Mouse (Mus musculus) heart, adult 2 months (tissue): ENCODE measurements at regions not wholly inside any gene's neighbourhood (a gene's known extent, or its start where the extent isn't known, plus 50 kb on each side); places are given as distances from the start of the nearest gene placed in this dataset.

ENCODE experiments used
- DNase-seq, 2 experiments: peaks; one replicate each; pipeline ENCODE4 v3.0.0; 2021
- H3K27ac ChIP-seq: fragments of 200-600 bp; 2 replicates; pipeline ENCODE4 v1.8.1; 2022
- H3K27me3 ChIP-seq: fragments of 200-500 bp; 2 replicates; pipeline ENCODE4 v1.6.1; 2012; ENCODE audit warnings: mild to moderate bottlenecking, low read length, inconsistent platforms, mixed read lengths; ENCODE audit not compliant: control insufficient read depth, insufficient read depth
- H3K36me3 ChIP-seq: fragments of 200-500 bp; 2 replicates; pipeline ENCODE4 v1.6.1; 2012; ENCODE audit warnings: low read length, inconsistent platforms; ENCODE audit not compliant: control insufficient read depth, insufficient read depth
- H3K4me1 ChIP-seq: fragments of 200-500 bp; 2 replicates; pipeline ENCODE4 v1.6.1; 2011; ENCODE audit warnings: low read length; ENCODE audit not compliant: control insufficient read depth, insufficient read depth
- H3K4me3 ChIP-seq: fragments of 200-600 bp; 2 replicates; pipeline ENCODE4 v1.8.1; 2022
- H3K79me2 ChIP-seq: fragments of 200-500 bp; replicated peaks from 2 replicates; pipeline ENCODE4 v1.6.1; 2012; ENCODE audit warnings: mild to moderate bottlenecking, inconsistent platforms, low read length, moderate library complexity, mixed read lengths; ENCODE audit not compliant: control insufficient read depth, insufficient read depth
- H3K9ac ChIP-seq: fragments of 200-500 bp; 2 replicates; pipeline ENCODE4 v1.6.1; 2012; ENCODE audit warnings: low read depth, mild to moderate bottlenecking, control low read depth, inconsistent platforms, low read length, mixed read lengths
- CTCF ChIP-seq: fragments of 200-600 bp; IDR thresholded peaks from 2 replicates; pipeline ENCODE4 v1.8.1; 2022; ENCODE audit warnings: antibody characterized with exemption, mild to moderate bottlenecking, moderate library complexity
- EP300 ChIP-seq: fragments of 200-500 bp; IDR thresholded peaks from 2 replicates; pipeline ENCODE4 v1.6.1; 2011; ENCODE audit warnings: low read depth, low read length, control low read depth; ENCODE audit not compliant: insufficient read depth
- POLR2A ChIP-seq: fragments of 200-500 bp; IDR thresholded peaks from 2 replicates; pipeline ENCODE4 v1.6.1; 2011; ENCODE audit warnings: mild to moderate bottlenecking, low read depth, low read length, control low read depth; ENCODE audit not compliant: insufficient read depth
- WGBS: fragments of 180-500 bp; shearing (Covaris S2); methylation state at CpG from one replicate; pipeline ENCODE4 v1.1.7; 2018; 5-methylcytosine and 5-hydroxymethylcytosine counted together
- intact Hi-C: fragments of 180-260 bp; cut with DNase I; formaldehyde crosslinking; loops from one replicate; pipeline ENCODE4 v1.15.1; 2025

- intact Hi-C loops: no loop called here
- no peaks in the 10 kb centered on the region for H3K27me3 ChIP-seq
- H3K9ac ChIP-seq: no peak overlapping the region
- 51% methylated on average over 18 of the region's 18 CpGs for WGBS
- no peaks in the 10 kb centered on the region for H3K36me3 ChIP-seq
- peak; percentile 12 to 22 for DNase-seq
- H3K4me1 ChIP-seq: no peaks in the 10 kb centered on the region
- TF ChIP-seq EP300: no peak
- no peak for TF ChIP-seq POLR2A
- no peak for TF ChIP-seq CTCF
- no peak overlapping the region for H3K27ac ChIP-seq
- H3K4me3 ChIP-seq: no peak overlapping the region
- no peaks in the 10 kb centered on the region for H3K79me2 ChIP-seq
Observed at GRCm38 (mm10) chr1:119348456-119349208, 73.4 kb downstream of the Inhbb start.

GRCm38 (mm10) chr1:119347749-119348148 lies 74.3 kb downstream of the Inhbb start:
- H3K4me1 ChIP-seq: no peaks in the 10 kb centered on the region
- DNase-seq: no peak
- H3K4me3 ChIP-seq: no peak overlapping the region
- H3K36me3 ChIP-seq: no peaks in the 10 kb centered on the region
- no peaks in the 10 kb centered on the region for H3K27me3 ChIP-seq
- intact Hi-C loops: no loop called here
- 96% methylated on average over 1 of the region's 1 CpGs for whole genome bisulfite sequencing
- H3K9ac ChIP-seq: no peak overlapping the region
- no peak overlapping the region for H3K27ac ChIP-seq
- H3K79me2 ChIP-seq: no peaks in the 10 kb centered on the region
- TF ChIP-seq EP300 (no peak), CTCF (no peak), POLR2A (no peak)

DNA sequence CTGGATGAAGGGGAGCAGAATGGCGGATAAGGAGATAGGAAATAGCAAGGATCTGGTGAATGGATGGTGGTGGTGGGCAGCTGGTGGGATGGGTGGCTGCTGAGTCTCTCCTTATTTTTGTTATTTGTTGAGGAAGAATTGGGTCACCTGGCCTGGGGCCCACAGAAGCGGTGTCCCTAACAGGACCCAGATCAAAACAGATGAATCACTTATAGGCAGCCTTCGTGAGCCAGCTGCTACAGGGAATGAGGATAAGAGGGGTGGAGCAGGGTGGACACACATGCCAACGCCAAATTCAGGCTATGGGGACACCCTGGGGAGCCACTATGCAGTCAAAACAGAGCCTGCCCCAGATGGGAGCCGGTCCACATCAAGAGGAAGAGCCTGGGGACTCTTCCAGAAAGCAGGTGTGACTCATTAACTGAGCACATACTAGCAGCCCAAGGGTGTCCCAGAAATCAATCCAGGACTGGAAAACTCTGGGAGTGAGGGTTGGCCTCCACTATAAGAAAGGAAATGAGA lies 75.4 kb downstream of the Inhbb start:
- intact Hi-C loops: no loop called here
- no peak overlapping the region for H3K4me3 ChIP-seq
- peak; percentile 40 to 65 for DNase-seq
- H3K27ac ChIP-seq: no peak overlapping the region
- no peaks in the 10 kb centered on the region for H3K36me3 ChIP-seq
- H3K27me3 ChIP-seq: no peaks in the 10 kb centered on the region
- no peaks in the 10 kb centered on the region for H3K4me1 ChIP-seq
- no peak overlapping the region for H3K9ac ChIP-seq
- no peaks in the 10 kb centered on the region for H3K79me2 ChIP-seq
- TF ChIP-seq EP300 (no peak), POLR2A (no peak), CTCF (no peak)
- 61% methylated on average over 5 of the region's 5 CpGs for WGBS

DNA sequence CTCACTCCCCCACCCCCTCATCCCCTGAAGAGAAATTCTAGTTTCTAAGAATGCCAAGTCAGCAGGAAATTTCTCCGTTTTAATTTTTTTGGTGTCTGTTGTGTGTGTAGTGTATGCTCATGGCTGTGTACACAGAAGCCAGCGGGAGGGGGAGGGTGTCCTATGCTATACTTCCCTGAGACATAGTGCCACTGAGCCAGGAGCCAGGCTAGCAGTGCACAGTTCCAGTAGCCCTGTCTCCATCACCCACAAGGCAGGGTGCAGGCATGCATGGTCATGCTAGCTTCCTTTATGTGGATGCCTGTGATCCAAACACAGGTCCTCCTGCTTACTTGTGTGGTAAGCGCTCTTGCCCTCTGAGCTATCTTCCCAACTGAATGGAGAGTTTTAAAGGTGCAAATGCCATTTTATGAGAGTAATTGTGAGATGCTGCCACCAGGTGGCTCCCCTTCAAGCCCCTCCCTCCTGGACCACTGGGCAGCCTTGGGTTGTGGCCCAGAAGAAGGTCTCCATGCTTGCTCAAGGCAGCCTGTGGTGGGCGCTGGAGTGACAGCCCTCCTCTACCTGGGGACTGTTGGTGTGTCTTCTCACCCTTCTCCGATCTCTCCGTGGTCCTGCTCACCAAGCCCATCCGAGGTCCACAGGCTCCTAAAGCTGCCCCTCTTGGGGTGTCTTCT lies 76.8 kb downstream of the Inhbb start:
- Histone ChIP-seq H3K79me2 (no peaks in the 10 kb centered on the region), H3K27me3 (no peaks in the 10 kb centered on the region), H3K36me3 (no peaks in the 10 kb centered on the region), H3K9ac (no peak overlapping the region), H3K4me1 (no peaks in the 10 kb centered on the region), H3K4me3 (no peak overlapping the region), H3K27ac (no peak overlapping the region)
- WGBS: 65% methylated on average over 7 of the region's 7 CpGs
- DNase-seq: peak in 1 of 2 experiments; percentile 14
- intact Hi-C loops: no loop called here
- TF ChIP-seq EP300: no peak
- no peak for TF ChIP-seq POLR2A
- peak; percentile 24 for TF ChIP-seq CTCF

GRCm38 (mm10) chr1:119344046-119344445 lies 78.0 kb downstream of the Inhbb start:
- 30% methylated on average over 4 of the region's 4 CpGs for WGBS
- no peak overlapping the region for H3K27ac ChIP-seq
- no peak overlapping the region for H3K9ac ChIP-seq
- H3K4me1 ChIP-seq: no peaks in the 10 kb centered on the region
- no peak overlapping the region for H3K4me3 ChIP-seq
- intact Hi-C loops: no loop called here
- no peaks in the 10 kb centered on the region for H3K27me3 ChIP-seq
- H3K79me2 ChIP-seq: no peaks in the 10 kb centered on the region
- peak; percentile 59 to 72 for DNase-seq
- TF ChIP-seq CTCF: no peak
- no peak for TF ChIP-seq POLR2A
- no peaks in the 10 kb centered on the region for H3K36me3 ChIP-seq

DNA sequence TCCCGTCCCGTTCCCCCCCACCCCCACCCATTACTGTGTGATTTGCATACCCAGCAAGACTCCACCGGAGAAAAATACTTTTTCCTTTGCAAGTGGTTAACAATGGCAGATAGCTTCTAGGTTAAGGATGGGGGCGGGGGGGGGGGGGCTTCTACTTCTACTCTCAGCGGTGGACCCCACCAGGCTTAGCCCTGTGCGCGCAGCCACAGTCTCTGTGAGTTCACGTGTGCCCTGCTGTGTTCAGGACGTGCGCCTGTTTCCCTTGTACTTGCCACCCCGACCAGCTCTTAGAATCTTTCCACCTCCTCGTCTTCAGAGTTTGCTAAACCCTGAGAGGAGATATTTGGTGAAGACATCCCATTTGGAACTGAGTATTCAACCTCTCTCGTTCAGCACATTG lies 86.9 kb downstream of the Inhbb start:
- no peak for TF ChIP-seq EP300
- no peak for TF ChIP-seq CTCF
- no peak for TF ChIP-seq POLR2A
- intact Hi-C loops: no loop called here
- no peaks in the 10 kb centered on the region for H3K79me2 ChIP-seq
- H3K9ac ChIP-seq: no peak overlapping the region
- H3K27ac ChIP-seq: no peak overlapping the region
- DNase-seq: no peak
- H3K4me1 ChIP-seq: no peaks in the 10 kb centered on the region
- no peaks in the 10 kb centered on the region for H3K36me3 ChIP-seq
- no peaks in the 10 kb centered on the region for H3K27me3 ChIP-seq
- H3K4me3 ChIP-seq: no peak overlapping the region
- 45% methylated on average over 13 of the region's 13 CpGs for WGBS
